Mouse (Mus musculus): Measurements from ENCODE around the gene Rbm6. TPM values are rescaled to one million over a fixed set of nuclear protein-coding genes. Genes with fewer than 3 reads are reported as not detected.

Rbm6 gene
- total RNA-seq, 1 experiment from 2014 or later: 49.8 TPM

- no peak for DNase-seq
Measured at GRCm38 (mm10) chr9:107880411-107880810, 7.4 kb upstream of the Rbm6 start.

- peak; percentile 97 for DNase-seq
Measured at GRCm38 (mm10) chr9:107872350-107873098, 513 bp downstream of the Rbm6 start.

- no peak for DNase-seq
Measured at GRCm38 (mm10) chr9:107866081-107866480, 7.0 kb downstream of the Rbm6 start.

- DNase-seq: no peak
Measured at GRCm38 (mm10) chr9:107864493-107864892, 8.5 kb downstream of the Rbm6 start.

- DNase-seq: no peak
Measured at GRCm38 (mm10) chr9:107858343-107858742, 14.7 kb downstream of the Rbm6 start.

GRCm38 (mm10) chr9:107848922-107849321 lies 24.1 kb downstream of the Rbm6 start:
- DNase-seq: no peak

- no peak for DNase-seq
Measured at GRCm38 (mm10) chr9:107842709-107843108, 30.3 kb downstream of the Rbm6 start.

- no peak for DNase-seq
Measured at GRCm38 (mm10) chr9:107838869-107839268, 34.2 kb downstream of the Rbm6 start.

GRCm38 (mm10) chr9:107833826-107834225 lies 39.2 kb downstream of the Rbm6 start:
- peak; percentile 10 for DNase-seq

- no peak for DNase-seq
Measured at GRCm38 (mm10) chr9:107831765-107832164, 41.3 kb downstream of the Rbm6 start.

GRCm38 (mm10) chr9:107812132-107812531 lies 60.9 kb downstream of the Rbm6 start:
- no peak for DNase-seq

- DNase-seq: no peak
Measured at GRCm38 (mm10) chr9:107810985-107811384, 62.1 kb downstream of the Rbm6 start.

- no peak for DNase-seq
Measured at GRCm38 (mm10) chr9:107791714-107792113, 81.3 kb downstream of the Rbm6 start.

- no peak for DNase-seq
Measured at GRCm38 (mm10) chr9:107782536-107783203, 90.4 kb downstream of the Rbm6 start.

GRCm38 (mm10) chr9:107776809-107777208 lies 96.2 kb downstream of the Rbm6 start:
- DNase-seq: no peak

GRCm38 (mm10) chr9:107774411-107774810 lies 98.6 kb downstream of the Rbm6 start:
- no peak for DNase-seq

- no peak for DNase-seq
Measured at GRCm38 (mm10) chr9:107771782-107772181, 101.3 kb downstream of the Rbm6 start.

- DNase-seq: peak; percentile 97
Measured at GRCm38 (mm10) chr9:107770374-107771290, 102.4 kb downstream of the Rbm6 start, which contains the start of gene Rbm5. TSS of gene Rbm5 (minus strand) at chr9:107770996.

GRCm38 (mm10) chr9:107770037-107770373 lies 103.0 kb downstream of the Rbm6 start:
- peak; percentile 15 for DNase-seq

- no peak for DNase-seq
Measured at GRCm38 (mm10) chr9:107769445-107770000, 103.5 kb downstream of the Rbm6 start.

GRCm38 (mm10) chr9:107768851-107769250 lies 104.2 kb downstream of the Rbm6 start:
- peak; percentile 35 for DNase-seq

GRCm38 (mm10) chr9:107759593-107759992 lies 113.4 kb downstream of the Rbm6 start:
- DNase-seq: no peak

Data from adrenal gland, postnatal 14 days (tissue).